Mouse (Mus musculus): ENCODE measurements around the gene Elmo1. TPM values are rescaled to one million over a fixed set of nuclear protein-coding genes. Genes with fewer than 3 reads are reported as not detected.

The Elmo1 gene
- polyA plus RNA-seq, 1 experiment: 52.5 TPM

GRCm38 (mm10) chr13:20091604-20091926, 1.2 kb downstream of the Elmo1 start:
- DNase-seq: no peak
- H3K4me3 ChIP-seq (ENCODE audit: control insufficient read depth, insufficient read depth, low read length): peak overlapping the region; percentile 89
- WGBS: 2% methylated on average over 10 of the region's 10 CpGs

GRCm38 (mm10) chr13:20092301-20092700, 1.9 kb downstream of the Elmo1 start:
- WGBS: 73% methylated on average over 3 of the region's 3 CpGs
- Histone ChIP-seq H3K4me1 (replicated peaks; ENCODE audit: control insufficient read depth, insufficient read depth, low read length) (peaks cover 17% of the 10 kb centered on the region), H3K27ac (ENCODE audit: control insufficient read depth, insufficient read depth, low read length) (no peak overlapping the region), H3K36me3 (ENCODE audit: control insufficient read depth, insufficient read depth, low read length) (no peaks in the 10 kb centered on the region), H3K4me3 (ENCODE audit: control insufficient read depth, insufficient read depth, low read length) (no peak overlapping the region), H3K27me3 (ENCODE audit: control insufficient read depth, insufficient read depth, low read length) (no peaks in the 10 kb centered on the region)
- no peak for DNase-seq
- TF ChIP-seq POLR2A (IDR thresholded peaks at IDR 0.05; ENCODE audit: control insufficient read depth, extremely low read depth, insufficient read depth, low read length, poor library complexity) (no peak), CTCF (IDR thresholded peaks at IDR 0.05; ENCODE audit: borderline replicate concordance, control insufficient read depth, extremely low read depth, insufficient read depth, low read length, poor library complexity) (no peak)

More at GRCm38 (mm10) chr13:20091604-20091926, 1.2 kb downstream of the Elmo1 start:
- peaks cover 14% of the 10 kb centered on the region for H3K4me1 ChIP-seq (replicated peaks; ENCODE audit: control insufficient read depth, insufficient read depth, low read length)
- no peaks in the 10 kb centered on the region for H3K36me3 ChIP-seq (ENCODE audit: control insufficient read depth, insufficient read depth, low read length)
- H3K27ac ChIP-seq (ENCODE audit: control insufficient read depth, insufficient read depth, low read length): no peak overlapping the region
- no peak for TF ChIP-seq CTCF (IDR thresholded peaks at IDR 0.05; ENCODE audit: borderline replicate concordance, control insufficient read depth, extremely low read depth, insufficient read depth, low read length, poor library complexity)
- no peak for TF ChIP-seq POLR2A (IDR thresholded peaks at IDR 0.05; ENCODE audit: control insufficient read depth, extremely low read depth, insufficient read depth, low read length, poor library complexity)
- H3K27me3 ChIP-seq (ENCODE audit: control insufficient read depth, insufficient read depth, low read length): no peaks in the 10 kb centered on the region

GRCm38 (mm10) chr13:20093307-20094045, 3.1 kb downstream of the Elmo1 start:
- peaks cover 19% of the 10 kb centered on the region for H3K4me1 ChIP-seq (replicated peaks; ENCODE audit: control insufficient read depth, insufficient read depth, low read length)
- peak; percentile 36; the same call in 1 of the 2 replicates for TF ChIP-seq POLR2A (IDR thresholded peaks at IDR 0.05; ENCODE audit: control insufficient read depth, extremely low read depth, insufficient read depth, low read length, poor library complexity)
- 0 out of 2 replicates have a peak, but pooled peaks have one; percentile 11 for TF ChIP-seq CTCF (IDR thresholded peaks at IDR 0.05; ENCODE audit: borderline replicate concordance, control insufficient read depth, extremely low read depth, insufficient read depth, low read length, poor library complexity)
- WGBS: 17% methylated on average over 19 of the region's 19 CpGs
- H3K36me3 ChIP-seq (ENCODE audit: control insufficient read depth, insufficient read depth, low read length): no peaks in the 10 kb centered on the region
- no peaks in the 10 kb centered on the region for H3K27me3 ChIP-seq (ENCODE audit: control insufficient read depth, insufficient read depth, low read length)
- peak overlapping the region; percentile 65 for H3K27ac ChIP-seq (ENCODE audit: control insufficient read depth, insufficient read depth, low read length)
- peak; percentile 85 for DNase-seq
- no peak overlapping the region for H3K4me3 ChIP-seq (ENCODE audit: control insufficient read depth, insufficient read depth, low read length)

- Histone ChIP-seq H3K4me3 (ENCODE audit: control insufficient read depth, insufficient read depth, low read length) (no peak overlapping the region), H3K36me3 (ENCODE audit: control insufficient read depth, insufficient read depth, low read length) (no peaks in the 10 kb centered on the region), H3K4me1 (replicated peaks; ENCODE audit: control insufficient read depth, insufficient read depth, low read length) (peaks cover 22% of the 10 kb centered on the region), H3K27ac (ENCODE audit: control insufficient read depth, insufficient read depth, low read length) (no peak overlapping the region), H3K27me3 (ENCODE audit: control insufficient read depth, insufficient read depth, low read length) (no peaks in the 10 kb centered on the region)
- 83% methylated on average over 4 of the region's 4 CpGs for WGBS
- no peak for DNase-seq
- TF ChIP-seq POLR2A (IDR thresholded peaks at IDR 0.05; ENCODE audit: control insufficient read depth, extremely low read depth, insufficient read depth, low read length, poor library complexity) (no peak), CTCF (IDR thresholded peaks at IDR 0.05; ENCODE audit: borderline replicate concordance, control insufficient read depth, extremely low read depth, insufficient read depth, low read length, poor library complexity) (no peak)
Measured at GRCm38 (mm10) chr13:20094916-20095700, 4.7 kb downstream of the Elmo1 start.

GRCm38 (mm10) chr13:20097006-20097617, 6.7 kb downstream of the Elmo1 start:
- 91% methylated on average over 5 of the region's 5 CpGs for whole genome bisulfite sequencing
- DNase-seq: no peak
- Histone ChIP-seq H3K4me1 (replicated peaks; ENCODE audit: control insufficient read depth, insufficient read depth, low read length) (peaks cover 18% of the 10 kb centered on the region), H3K27ac (ENCODE audit: control insufficient read depth, insufficient read depth, low read length) (no peak overlapping the region), H3K4me3 (ENCODE audit: control insufficient read depth, insufficient read depth, low read length) (no peak overlapping the region), H3K36me3 (ENCODE audit: control insufficient read depth, insufficient read depth, low read length) (no peaks in the 10 kb centered on the region), H3K27me3 (ENCODE audit: control insufficient read depth, insufficient read depth, low read length) (no peaks in the 10 kb centered on the region)
- TF ChIP-seq CTCF (IDR thresholded peaks at IDR 0.05; ENCODE audit: borderline replicate concordance, control insufficient read depth, extremely low read depth, insufficient read depth, low read length, poor library complexity) (no peak), POLR2A (IDR thresholded peaks at IDR 0.05; ENCODE audit: control insufficient read depth, extremely low read depth, insufficient read depth, low read length, poor library complexity) (no peak)

GRCm38 (mm10) chr13:20097934-20098593, 7.7 kb downstream of the Elmo1 start:
- Histone ChIP-seq H3K27ac (ENCODE audit: control insufficient read depth, insufficient read depth, low read length) (no peak overlapping the region), H3K36me3 (ENCODE audit: control insufficient read depth, insufficient read depth, low read length) (no peaks in the 10 kb centered on the region), H3K27me3 (ENCODE audit: control insufficient read depth, insufficient read depth, low read length) (no peaks in the 10 kb centered on the region), H3K4me3 (ENCODE audit: control insufficient read depth, insufficient read depth, low read length) (no peak overlapping the region), H3K4me1 (replicated peaks; ENCODE audit: control insufficient read depth, insufficient read depth, low read length) (peaks cover 15% of the 10 kb centered on the region)
- DNase-seq: no peak
- TF ChIP-seq CTCF (IDR thresholded peaks at IDR 0.05; ENCODE audit: borderline replicate concordance, control insufficient read depth, extremely low read depth, insufficient read depth, low read length, poor library complexity) (no peak), POLR2A (IDR thresholded peaks at IDR 0.05; ENCODE audit: control insufficient read depth, extremely low read depth, insufficient read depth, low read length, poor library complexity) (no peak)
- 14% methylated on average over 5 of the region's 5 CpGs for WGBS

Measured in thymus, adult 2 months (tissue).